9 mouse cellular contexts compared by ENCODE assay signal in the genomic region with DNA sequence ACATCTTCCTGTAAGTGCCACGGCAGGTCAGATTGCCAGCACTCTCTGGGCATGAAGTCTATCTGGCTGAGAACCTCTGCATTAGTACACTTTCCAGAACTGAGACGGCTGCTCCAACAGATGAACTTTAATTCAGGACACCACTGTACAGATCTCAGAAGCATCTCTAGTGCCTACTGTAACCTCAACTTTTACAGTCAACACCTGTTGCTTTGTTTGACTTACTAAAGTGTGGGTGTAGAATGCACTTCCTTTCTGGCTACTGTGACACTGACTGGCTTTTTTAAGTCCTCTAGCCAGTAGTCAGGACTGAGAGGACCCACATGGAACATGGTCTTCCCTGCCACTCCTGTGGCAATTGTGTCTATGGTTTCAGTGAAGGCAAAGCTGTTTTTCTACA. TPM values are rescaled to one million over a fixed set of nuclear protein-coding genes. Genes with fewer than 3 reads are reported as not detected.
DNase-seq lines count a peak whose midpoint lies in the region; ATAC-seq lines count a peak whose summit lies in the region.
"Had no signal": no experiment of that assay in that cellular context is flagged by ENCODE, and none has a peak within 500 bp of the region (broad histone marks: within the 10 kb centered on the region; RNA-seq: fewer than 3 reads in every experiment).

No protein-coding gene starts in this region.

- no peak for DNase-seq in hindbrain, embryonic 14.5 days (ENCODE audit: low spot score)
- no peak for DNase-seq in hindbrain, embryonic 11.5 days (ENCODE audit: low spot score)
- DNase-seq in thymus, postnatal 14 days, result peak; percentile 21
- DNase-seq in thymus, adult 18-20 months, result no peak
- DNase-seq in adrenal gland, adult 8-10 months, result no peak
- no peak for DNase-seq in gastrocnemius, postnatal 10 days
- DNase-seq: cerebellum, adult 9-10 months had no signal

- H3K27me3 ChIP-seq in hindbrain, embryonic 14.5 days (ENCODE audit: control insufficient read depth, insufficient read depth, low read length), result no peaks in the 10 kb centered on the region
- no peaks in the 10 kb centered on the region for H3K27me3 ChIP-seq in hindbrain, embryonic 11.5 days (ENCODE audit: control insufficient read depth, insufficient read depth, low read length)
- H3K27me3 ChIP-seq: neural tube, embryonic 12.5 days had no signal

- no peak overlapping the region for H3K4me3 ChIP-seq in hindbrain, embryonic 14.5 days (replicated peaks; ENCODE audit: low read length)
- no peak overlapping the region for H3K4me3 ChIP-seq in hindbrain, embryonic 11.5 days (ENCODE audit: low read depth, low read length)
- H3K4me3 ChIP-seq: neural tube, embryonic 12.5 days had no signal

- H3K9ac ChIP-seq in hindbrain, embryonic 14.5 days, result no peak overlapping the region
- H3K9ac ChIP-seq in hindbrain, embryonic 11.5 days (ENCODE audit: low read depth, low read length), result no peak overlapping the region
- H3K9ac ChIP-seq: neural tube, embryonic 12.5 days had no signal

- H3K4me1 ChIP-seq in hindbrain, embryonic 14.5 days (replicated peaks; ENCODE audit: control insufficient read depth, insufficient read depth, low read length), result no peaks in the 10 kb centered on the region; the same call in 1 of the 2 replicates
- H3K4me1 ChIP-seq in hindbrain, embryonic 11.5 days (replicated peaks; ENCODE audit: control insufficient read depth, insufficient read depth, low read length), result peaks cover 3% of the 10 kb centered on the region; the same call in 1 of the 2 replicates

- no peak for ATAC-seq in hindbrain, embryonic 14.5 days (ENCODE audit: low FRiP score)
- ATAC-seq in hindbrain, embryonic 11.5 days (ENCODE audit: low FRiP score), result no peak
- peak; percentile 84 for ATAC-seq in inflammation-experienced regulatory T-cells, adult 6 months

- H3K36me3 ChIP-seq in hindbrain, embryonic 14.5 days (replicated peaks; ENCODE audit: control insufficient read depth, insufficient read depth), result no peaks in the 10 kb centered on the region
- H3K36me3 ChIP-seq in hindbrain, embryonic 11.5 days (ENCODE audit: control insufficient read depth, insufficient read depth, low read length), result no peaks in the 10 kb centered on the region
- H3K36me3 ChIP-seq: neural tube, embryonic 12.5 days had no signal

- no peak overlapping the region for H3K4me2 ChIP-seq in hindbrain, embryonic 14.5 days (replicated peaks)
- H3K4me2 ChIP-seq in hindbrain, embryonic 11.5 days (replicated peaks; ENCODE audit: low read depth, low read length), result no peak overlapping the region
- H3K4me2 ChIP-seq: neural tube, embryonic 12.5 days had no signal

- 78% methylated on average over 2 of the region's 2 CpGs for WGBS in hindbrain, embryonic 14.5 days
- WGBS in hindbrain, embryonic 11.5 days, result 73% methylated on average over 2 of the region's 2 CpGs

- no peaks in the 10 kb centered on the region for H3K9me3 ChIP-seq in hindbrain, embryonic 14.5 days (ENCODE audit: control insufficient read depth, low read length)
- no peaks in the 10 kb centered on the region for H3K9me3 ChIP-seq in hindbrain, embryonic 11.5 days (ENCODE audit: control insufficient read depth, low read length)
- H3K9me3 ChIP-seq: neural tube, embryonic 12.5 days had no signal

- H3K27ac ChIP-seq in hindbrain, embryonic 14.5 days, result peak overlapping the region; percentile 36
- H3K27ac ChIP-seq in hindbrain, embryonic 11.5 days (ENCODE audit: low read depth, low read length), result no peak overlapping the region
- H3K27ac ChIP-seq: neural tube, embryonic 12.5 days had no signal

RNA-seq across cellular contexts. Expression of a gene that starts 25.3 kb away (rescaled TPM):
- polyA plus RNA-seq in hindbrain, embryonic 14.5 days (2014; fragmentation: Nextera tagmentation; extraction: Ambion mirVana), result 10.8 and 11.6 TPM in 2 replicates
- 10.4 and 11.4 TPM in 2 replicates for polyA plus RNA-seq in hindbrain, embryonic 11.5 days (2014; fragmentation: Nextera tagmentation; extraction: Ambion mirVana)
- 10 to 100 TPM; 32.1 to 46.4 (median 45.1) TPM for polyA plus RNA-seq in inflammation-experienced regulatory T-cells, adult 6 months (2017; shearing (Covaris generic))
- 10 to 100 TPM in 2 of 4 experiments, 1 to 10 TPM in 2; 6.7 to 13.7 (median 9.6) TPM for total RNA-seq in adrenal gland, adult 8-10 months (2022)
- 1 to 10 TPM; 5.6 to 6.8 TPM for total RNA-seq in gastrocnemius, postnatal 10 days (2021)
